Mouse (Mus musculus) small intestine, adult 2 months (tissue): ENCODE measurements around the gene Lims1. TPM values are rescaled to one million over a fixed set of nuclear protein-coding genes. Genes with fewer than 3 reads are reported as not detected.
A peak's percentile ranks its signal among the peaks of the same experiment; 100 is the strongest.

Experiments
- H3K27ac ChIP-seq: fragments of 200-500 bp; 2 replicates; pipeline ENCODE4 v1.5.1; 2012; ENCODE audit warnings: low read depth, low read length, control low read depth, inconsistent platforms; ENCODE audit not compliant: insufficient read depth
- H3K27me3 ChIP-seq: fragments of 200-500 bp; 2 replicates; pipeline ENCODE4 v1.6.1; 2012; ENCODE audit warnings: mild to moderate bottlenecking, moderate library complexity, low read length, inconsistent platforms; ENCODE audit not compliant: control insufficient read depth, insufficient read depth
- H3K36me3 ChIP-seq: fragments of 200-500 bp; 2 replicates; pipeline ENCODE4 v1.6.1; 2012; ENCODE audit warnings: mild to moderate bottlenecking, low read length, control low read depth, inconsistent platforms; ENCODE audit not compliant: control insufficient read depth, insufficient read depth
- H3K4me1 ChIP-seq: fragments of 200-500 bp; 2 replicates; pipeline ENCODE4 v1.6.1; 2012; ENCODE audit warnings: low read length, inconsistent platforms, mixed read lengths; ENCODE audit not compliant: control insufficient read depth, insufficient read depth, insufficient read length
- H3K4me3 ChIP-seq: fragments of 200-500 bp; 2 replicates; pipeline ENCODE4 v1.5.1; 2012; ENCODE audit warnings: low read depth, mild to moderate bottlenecking, control low read depth, inconsistent platforms, low read length, moderate library complexity
- CTCF ChIP-seq: fragments of 200-500 bp; IDR thresholded peaks from 2 replicates; pipeline ENCODE4 v1.5.1; 2012; ENCODE audit warnings: low read depth, mild to moderate bottlenecking, control low read depth, inconsistent platforms, low read length, moderate library complexity, mixed read lengths; ENCODE audit not compliant: insufficient replicate concordance, insufficient read length; ENCODE audit errors: extremely low read depth
- POLR2A ChIP-seq: fragments of 200-500 bp; IDR thresholded peaks from 2 replicates; pipeline ENCODE4 v1.6.1; 2012; ENCODE audit warnings: low read depth, mild to moderate bottlenecking, control low read depth, inconsistent platforms, low read length, moderate library complexity
- WGBS: fragments of 180-500 bp; shearing (Covaris S2); methylation state at CpG from one replicate; pipeline ENCODE4 v1.1.7; 2018; 5-methylcytosine and 5-hydroxymethylcytosine counted together
- polyA plus RNA-seq: library from polyadenylated mRNA; depleted of rRNA; stranded (reverse); fragments of >200 nt; gene quantifications from 2 replicates; pipeline ENCODE4 v1.2.3, GENCODE M21; 2012

Lims1 gene
- polyA plus RNA-seq, 1 experiment: 3.5 TPM

DNA sequence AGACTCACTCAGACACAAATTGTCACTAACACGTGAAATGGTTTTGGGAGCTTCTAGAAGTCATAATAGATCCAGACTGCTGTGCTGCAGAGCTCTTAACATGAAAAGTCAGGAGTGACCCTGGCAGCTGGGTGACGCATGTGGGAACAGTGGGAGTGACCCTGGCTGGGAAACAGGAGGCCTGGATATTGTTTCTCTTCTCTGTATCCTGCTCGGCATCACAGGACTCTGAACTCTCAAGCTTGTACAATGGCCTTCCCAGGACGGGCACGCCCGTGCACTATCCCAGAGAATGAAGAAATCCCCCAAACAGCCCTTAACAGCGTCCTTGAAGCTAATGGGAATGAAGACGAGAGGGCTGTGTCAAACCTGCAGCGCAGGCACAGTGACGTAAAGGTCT, 70.9 kb downstream of the Lims1 start:
- Histone ChIP-seq H3K27ac (peak overlapping the region; percentile 78), H3K27me3 (no peaks in the 10 kb centered on the region), H3K36me3 (no peaks in the 10 kb centered on the region), H3K4me3 (peak overlapping the region; percentile 34; the same call in 1 of the 2 replicates), H3K4me1 (peaks cover 13% of the 10 kb centered on the region; the same call in 1 of the 2 replicates)
- WGBS: 34% methylated on average over 10 of the region's 10 CpGs
- TF ChIP-seq CTCF: no peak
- TF ChIP-seq POLR2A: no peak

GRCm38 (mm10) chr10:58395315-58395714, 72.0 kb downstream of the Lims1 start:
- Histone ChIP-seq H3K4me1 (peaks cover 13% of the 10 kb centered on the region; the same call in 1 of the 2 replicates), H3K27me3 (no peaks in the 10 kb centered on the region), H3K4me3 (no peak overlapping the region), H3K36me3 (no peaks in the 10 kb centered on the region), H3K27ac (no peak overlapping the region)
- TF ChIP-seq POLR2A (no peak), CTCF (no peak)
- 90% methylated on average over 4 of the region's 4 CpGs for WGBS

DNA sequence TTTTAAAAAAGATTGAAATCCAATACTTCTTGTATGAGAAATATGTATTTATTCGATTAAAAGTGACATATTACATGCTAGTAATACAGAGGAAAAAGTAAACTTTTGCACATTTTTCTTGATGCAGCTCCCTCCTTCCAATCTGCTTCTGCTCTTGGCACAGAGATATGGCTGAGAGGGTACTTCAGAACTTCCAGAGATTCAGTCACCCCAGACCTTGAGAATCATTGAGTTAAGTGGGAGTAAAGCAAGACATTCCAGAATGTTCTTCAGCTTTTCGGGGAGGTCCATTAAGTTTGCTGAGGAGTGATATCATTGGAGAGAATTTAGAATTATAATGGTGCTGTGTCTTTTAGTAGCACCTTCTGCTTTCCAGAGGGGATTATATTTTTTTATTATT, 72.5 kb downstream of the Lims1 start:
- H3K27me3 ChIP-seq: no peaks in the 10 kb centered on the region
- WGBS: 81% methylated on average over 2 of the region's 2 CpGs
- no peaks in the 10 kb centered on the region for H3K36me3 ChIP-seq
- no peak overlapping the region for H3K4me3 ChIP-seq
- H3K27ac ChIP-seq: no peak overlapping the region
- no peak for TF ChIP-seq POLR2A
- no peak for TF ChIP-seq CTCF
- H3K4me1 ChIP-seq: peaks cover 13% of the 10 kb centered on the region; the same call in 1 of the 2 replicates

DNA sequence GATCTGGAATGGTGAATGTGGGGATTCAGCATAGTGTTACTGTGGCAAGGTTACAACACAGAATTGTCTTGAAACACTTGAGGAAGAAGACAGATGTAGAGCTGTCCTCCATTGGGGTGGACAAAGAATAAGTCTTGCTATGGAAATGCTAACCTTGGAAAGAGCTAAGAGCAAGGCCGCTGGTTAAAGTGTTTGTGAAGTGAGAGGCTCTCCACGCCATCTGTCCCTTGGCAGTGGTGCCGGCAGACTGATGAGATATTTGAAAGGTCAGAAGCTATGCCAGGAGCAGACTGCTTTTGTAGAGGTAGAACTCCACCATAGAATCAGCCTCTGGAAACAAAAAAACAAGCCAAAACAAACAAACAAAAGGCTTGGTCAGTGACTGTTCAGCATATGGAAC, 73.3 kb downstream of the Lims1 start:
- WGBS: 77% methylated on average over 3 of the region's 3 CpGs
- H3K27ac ChIP-seq: no peak overlapping the region
- no peak overlapping the region for H3K4me3 ChIP-seq
- H3K4me1 ChIP-seq: peaks cover 13% of the 10 kb centered on the region; the same call in 1 of the 2 replicates
- no peaks in the 10 kb centered on the region for H3K27me3 ChIP-seq
- H3K36me3 ChIP-seq: no peaks in the 10 kb centered on the region; the same call in 1 of the 2 replicates
- TF ChIP-seq CTCF (no peak), POLR2A (no peak)

- Histone ChIP-seq H3K4me3 (no peak overlapping the region), H3K27me3 (no peaks in the 10 kb centered on the region), H3K27ac (no peak overlapping the region), H3K36me3 (peaks cover 3% of the 10 kb centered on the region), H3K4me1 (peaks cover 3% of the 10 kb centered on the region; the same call in 1 of the 2 replicates)
- TF ChIP-seq CTCF (no peak), POLR2A (no peak)
- 93% methylated on average over 8 of the region's 8 CpGs for WGBS
These were observed 75.7 kb downstream of the Lims1 start for GRCm38 (mm10) chr10:58398941-58399340.

DNA sequence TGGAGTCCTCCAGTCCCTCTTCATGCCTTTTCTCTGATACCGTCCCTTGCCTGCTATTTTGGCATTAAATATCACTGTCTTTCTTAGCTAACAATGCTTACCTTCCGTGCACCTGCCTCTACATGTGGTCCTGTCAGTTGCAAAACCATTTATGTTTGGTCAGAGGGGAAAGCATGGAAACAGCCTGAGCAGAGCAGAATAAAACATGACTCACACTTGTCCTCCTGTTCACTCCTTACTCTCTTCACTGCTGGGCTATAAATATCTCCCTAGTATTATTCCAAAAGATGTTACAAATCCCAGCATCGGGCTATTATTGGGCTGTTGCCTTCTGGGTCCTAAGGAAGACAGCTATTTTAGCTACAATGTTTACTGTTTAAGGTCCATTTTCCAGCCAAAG, 78.6 kb downstream of the Lims1 start:
- Histone ChIP-seq H3K27ac (no peak overlapping the region), H3K36me3 (peaks cover 4% of the 10 kb centered on the region), H3K27me3 (no peaks in the 10 kb centered on the region), H3K4me1 (no peaks in the 10 kb centered on the region; the same call in 1 of the 2 replicates), H3K4me3 (no peak overlapping the region)
- WGBS: 80% methylated on average over 3 of the region's 3 CpGs
- TF ChIP-seq POLR2A (no peak), CTCF (no peak)

GRCm38 (mm10) chr10:58404639-58405038, 81.4 kb downstream of the Lims1 start:
- H3K27ac ChIP-seq: no peak overlapping the region
- no peaks in the 10 kb centered on the region; the same call in 1 of the 2 replicates for H3K4me1 ChIP-seq
- no peak overlapping the region for H3K4me3 ChIP-seq
- H3K36me3 ChIP-seq: peaks cover 10% of the 10 kb centered on the region
- H3K27me3 ChIP-seq: no peaks in the 10 kb centered on the region
- 84% methylated on average over 6 of the region's 6 CpGs for WGBS
- TF ChIP-seq CTCF (no peak), POLR2A (no peak)
